Mouse (Mus musculus) liver, adult 2 months (tissue): ENCODE measurements at regions not wholly inside any gene's neighbourhood (a gene's known extent, or its start where the extent isn't known, plus 50 kb on each side); places are given as distances from the start of the nearest gene placed in this dataset.

Experiments used
- DNase-seq: peaks from one replicate; pipeline ENCODE4 v3.0.0-alpha.2; 2011; ENCODE audit warnings: low read depth, low spot score; ENCODE audit errors: extremely low read depth
- H3K27ac ChIP-seq: fragments of 200-500 bp; replicated peaks from 2 replicates; pipeline ENCODE4 v1.5.1; 2012; ENCODE audit warnings: low read depth, mild to moderate bottlenecking, control low read depth, inconsistent platforms, low read length; ENCODE audit not compliant: insufficient read depth
- H3K27me3 ChIP-seq: fragments of 200-500 bp; 2 replicates; pipeline ENCODE4 v1.6.1; 2012; ENCODE audit warnings: mild to moderate bottlenecking, moderate library complexity, low read length, inconsistent platforms; ENCODE audit not compliant: control insufficient read depth, insufficient read depth
- H3K36me3 ChIP-seq: fragments of 200-500 bp; 2 replicates; pipeline ENCODE4 v1.6.1; 2012; ENCODE audit warnings: low read length, inconsistent platforms; ENCODE audit not compliant: control insufficient read depth, insufficient read depth
- H3K4me1 ChIP-seq: fragments of 200-500 bp; 2 replicates; pipeline ENCODE4 v1.6.1; 2011; ENCODE audit warnings: low read length; ENCODE audit not compliant: control insufficient read depth, insufficient read depth
- H3K4me3 ChIP-seq: fragments of 200-500 bp; 2 replicates; pipeline ENCODE4 v1.5.1; 2011; ENCODE audit warnings: low read depth, mild to moderate bottlenecking, control low read depth, low read length, moderate library complexity; ENCODE audit not compliant: insufficient read depth
- H3K79me2 ChIP-seq: fragments of 200-500 bp; 2 replicates; pipeline ENCODE4 v1.6.1; 2012; ENCODE audit warnings: inconsistent platforms, mild to moderate bottlenecking, low read length, moderate library complexity; ENCODE audit not compliant: control insufficient read depth, insufficient read depth
- H3K9ac ChIP-seq: fragments of 200-500 bp; 2 replicates; pipeline ENCODE4 v1.6.1; 2012; ENCODE audit warnings: low read depth, mild to moderate bottlenecking, control low read depth, inconsistent platforms, low read length
- CTCF ChIP-seq: fragments of 200-500 bp; IDR thresholded peaks from 2 replicates; pipeline ENCODE4 v1.5.1; 2011; ENCODE audit warnings: low read depth, low read length, control low read depth
- POLR2A ChIP-seq: fragments of 200-500 bp; IDR thresholded peaks from 2 replicates; pipeline ENCODE4 v1.6.1; 2011; ENCODE audit warnings: low read length, control low read depth; ENCODE audit not compliant: insufficient read depth; ENCODE audit errors: extremely low read depth
- WGBS: fragments of 180-500 bp; shearing (Covaris S2); methylation state at CpG from one replicate; pipeline ENCODE4 v1.1.7; 2018; 5-methylcytosine and 5-hydroxymethylcytosine counted together

DNA sequence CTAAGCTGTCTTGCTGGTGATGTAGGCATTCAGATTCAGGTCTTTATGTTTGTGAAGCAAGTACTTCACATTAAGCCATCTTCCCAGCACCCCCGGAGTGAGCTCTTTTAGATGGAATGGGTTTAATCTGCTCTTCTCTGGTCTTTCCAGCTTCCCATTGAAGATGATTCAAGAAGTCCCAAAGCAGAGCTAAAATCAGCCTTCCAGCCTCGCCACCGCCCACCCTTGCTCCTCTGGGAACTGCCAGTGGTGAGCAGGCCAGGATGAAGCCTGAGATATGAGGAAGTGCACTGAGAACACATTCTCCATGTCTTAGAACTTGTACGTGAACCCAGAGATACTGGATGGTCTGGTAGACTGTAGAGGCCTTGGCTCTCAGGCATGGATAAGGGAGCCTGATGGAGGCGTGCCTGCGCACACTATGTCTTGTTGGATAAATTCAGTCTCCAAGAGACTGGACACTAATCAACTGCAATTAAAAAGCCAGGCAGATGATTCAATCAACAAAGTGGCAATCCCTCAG lies 51.3 kb upstream of the Mrtfb start:
- Histone ChIP-seq H3K36me3 (no peaks in the 10 kb centered on the region), H3K79me2 (no peaks in the 10 kb centered on the region), H3K27me3 (no peaks in the 10 kb centered on the region), H3K4me1 (peaks cover 17% of the 10 kb centered on the region), H3K9ac (no peak overlapping the region), H3K27ac (peak overlapping the region; percentile 95), H3K4me3 (no peak overlapping the region)
- TF ChIP-seq POLR2A (no peak), CTCF (no peak)
- WGBS: 97% methylated on average over 6 of the region's 6 CpGs
- DNase-seq: no peak

DNA sequence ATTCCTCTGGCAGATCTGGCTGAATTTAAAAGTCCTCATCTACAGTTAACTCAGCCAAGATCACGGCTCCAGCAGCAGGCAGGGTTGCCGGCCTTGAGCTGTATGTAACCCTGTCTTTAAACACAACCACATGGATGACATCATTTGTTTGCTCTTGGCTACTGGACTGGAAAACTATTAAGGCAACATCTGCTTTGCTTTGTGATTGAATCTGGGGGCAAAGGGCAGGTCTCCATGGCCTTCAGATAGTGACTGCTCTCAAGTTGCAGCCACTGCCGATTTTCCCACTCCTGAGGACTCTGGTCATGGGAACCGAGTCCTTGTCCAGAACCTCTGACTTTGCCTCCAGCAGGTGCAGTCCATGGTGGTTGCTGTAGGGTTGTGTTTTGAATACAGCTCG lies 50.4 kb upstream of the Mrtfb start:
- H3K27me3 ChIP-seq: no peaks in the 10 kb centered on the region
- H3K27ac ChIP-seq: peak overlapping the region; percentile 95
- H3K4me3 ChIP-seq: no peak overlapping the region
- peaks cover 17% of the 10 kb centered on the region for H3K4me1 ChIP-seq
- 18% methylated on average over 5 of the region's 5 CpGs for WGBS
- DNase-seq: peak; percentile 100
- peak overlapping the region; percentile 17; the same call in 1 of the 2 replicates for H3K9ac ChIP-seq
- TF ChIP-seq POLR2A (no peak), CTCF (no peak)
- H3K36me3 ChIP-seq: no peaks in the 10 kb centered on the region
- H3K79me2 ChIP-seq: no peaks in the 10 kb centered on the region
